ENCODE assay signal across 15 mouse cellular contexts in genomic region chr17:29060946-29061345, GRCm38 (mm10). TPM values are rescaled to one million over a fixed set of nuclear protein-coding genes. Genes with fewer than 3 reads are reported as not detected.
"Had no signal": no experiment of that assay in that cellular context is flagged by ENCODE, and none has a peak within 500 bp of the region (broad histone marks: within the 10 kb centered on the region; RNA-seq: fewer than 3 reads in every experiment).

No protein-coding gene starts in this region.

- H3K36me3 ChIP-seq: limb, embryonic 10.5 days; liver, embryonic 12.5 days; lung, embryonic 15.5 days; midbrain, embryonic 13.5 days had no signal

- H3K4me3 ChIP-seq: left cerebral cortex, adult 2 months; limb, embryonic 10.5 days; liver, embryonic 12.5 days; lung, embryonic 15.5 days; midbrain, embryonic 13.5 days had no signal

- H3K27me3 ChIP-seq: liver, embryonic 12.5 days; lung, embryonic 15.5 days; midbrain, embryonic 13.5 days had no signal

- DNase-seq: kidney, adult 8-10 months; kidney, postnatal 25 days; lung, postnatal 14 days; retina, postnatal 1 day; right cerebral cortex, postnatal 4 days; spleen, adult 18-20 months; thymus, postnatal 36 days had no signal

- H3K9ac ChIP-seq: liver, embryonic 12.5 days; lung, embryonic 15.5 days; midbrain, embryonic 13.5 days had no signal

- H3K9me3 ChIP-seq: limb, embryonic 10.5 days; liver, embryonic 12.5 days; lung, embryonic 15.5 days; midbrain, embryonic 13.5 days had no signal

- ATAC-seq: liver, embryonic 12.5 days; midbrain, embryonic 13.5 days had no signal

- H3K27ac ChIP-seq: left cerebral cortex, adult 2 months; limb, embryonic 10.5 days; liver, embryonic 12.5 days; lung, embryonic 15.5 days; macrophage; midbrain, embryonic 13.5 days had no signal

- H3K4me2 ChIP-seq: liver, embryonic 12.5 days; lung, embryonic 15.5 days; midbrain, embryonic 13.5 days had no signal

RNA-seq across cellular contexts. Expression of gene Rab44, which starts 53.0 kb away (rescaled TPM):
- total RNA-seq: left cerebral cortex, postnatal 14 days; midbrain, postnatal 0 days had no signal
- polyA plus RNA-seq: midbrain, embryonic 13.5 days; midbrain, postnatal 0 days had no signal
